Mouse (Mus musculus): Measurements from ENCODE around the gene Smco4.
"Not testable (repeated sequence)": the region's sequence is repeated elsewhere in the genome, so short reads cannot be mapped to it uniquely, and the experiment has no call there.

Gene Smco4

GRCm38 (mm10) chr9:15550461-15550961, 57.3 kb downstream of the Smco4 start:
- DNase-seq: no peak

GRCm38 (mm10) chr9:15551073-15551472, 57.8 kb downstream of the Smco4 start:
- DNase-seq: not testable (repeated sequence)

DNA sequence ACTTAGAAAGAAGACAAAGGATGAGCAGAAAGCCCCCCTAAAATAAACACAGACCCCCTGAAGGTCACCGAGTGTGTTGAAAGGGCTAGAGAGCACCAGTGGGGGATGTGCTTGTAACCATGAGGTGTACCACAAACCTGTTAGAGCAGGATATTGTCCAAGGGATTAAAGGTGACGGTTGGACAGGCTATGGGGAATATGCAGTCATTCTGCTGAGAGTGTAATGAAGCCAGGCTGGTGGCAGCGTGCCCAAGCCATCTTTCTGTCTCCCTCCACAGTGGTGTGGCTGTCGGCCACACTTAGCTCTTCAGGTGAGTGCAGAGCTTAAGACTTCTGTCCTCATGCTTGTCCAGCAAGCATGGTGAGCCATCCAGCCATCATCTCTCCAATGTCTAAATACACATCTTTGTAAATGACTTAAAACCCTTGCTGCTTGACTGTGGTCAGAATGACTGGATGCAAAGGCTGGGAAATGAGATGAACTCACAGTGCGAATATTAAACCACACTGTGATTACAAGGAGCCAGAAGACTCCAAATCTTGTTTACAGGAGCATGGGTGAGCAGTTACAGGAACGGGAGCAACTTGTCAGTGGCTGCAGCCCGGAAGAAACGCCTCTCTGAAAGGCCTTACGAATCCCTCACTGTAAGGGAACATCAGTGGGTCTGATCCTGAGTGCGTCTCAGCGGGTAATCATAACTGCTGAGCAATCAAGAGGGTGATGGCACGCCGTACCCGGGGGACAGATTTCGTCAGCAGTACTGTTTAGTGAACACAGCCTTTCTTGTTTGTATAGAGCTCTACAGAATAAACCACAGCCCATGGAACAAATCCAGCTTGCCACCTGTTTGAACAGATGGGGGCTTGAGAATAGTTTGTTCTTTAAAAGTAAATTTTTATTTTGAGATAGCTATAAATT, 59.0 kb downstream of the Smco4 start:
- peak; percentile 50 to 60 for DNase-seq

- DNase-seq: no peak
These were observed 60.1 kb downstream of the Smco4 start for GRCm38 (mm10) chr9:15553322-15553721.

DNA sequence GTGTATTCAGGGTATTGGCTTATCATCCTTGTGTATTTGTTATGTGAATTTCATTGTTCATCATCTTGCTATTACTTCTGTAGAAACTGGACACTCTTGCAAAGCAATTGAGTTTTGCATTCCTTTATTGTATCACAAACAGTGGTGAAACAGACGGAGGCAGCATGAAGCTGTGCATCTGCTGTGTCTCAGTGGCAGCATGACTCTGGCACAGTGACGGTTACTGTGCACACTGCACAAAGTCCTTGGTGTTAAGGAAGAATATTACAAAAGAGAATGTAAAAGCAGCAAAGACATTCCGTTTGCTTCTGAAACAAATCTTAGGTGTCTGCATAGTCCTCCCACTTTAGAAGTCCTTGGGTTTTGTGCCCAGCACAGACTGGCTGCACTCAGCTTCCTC, 67.2 kb downstream of the Smco4 start:
- DNase-seq: no peak

DNA sequence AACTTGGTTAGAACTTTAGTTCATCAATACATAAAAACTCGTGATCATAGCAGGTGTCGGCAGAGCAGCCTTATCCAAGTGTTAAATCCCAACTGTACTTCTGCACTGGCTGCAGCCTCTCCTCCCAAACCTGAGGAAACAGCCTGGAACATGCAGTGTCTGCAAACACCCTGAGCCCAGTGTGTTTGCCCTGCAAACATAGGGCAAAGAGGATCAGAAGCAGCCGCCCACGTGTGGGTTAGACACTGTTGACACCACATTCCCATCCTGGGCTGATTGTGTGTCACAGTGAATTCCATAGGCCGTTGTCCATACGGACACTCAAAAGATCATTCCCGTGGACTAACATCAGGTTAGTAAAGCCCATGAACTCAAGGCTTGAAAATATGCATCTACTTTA, 69.1 kb downstream of the Smco4 start:
- no peak for DNase-seq

GRCm38 (mm10) chr9:15574750-15575454, 81.7 kb downstream of the Smco4 start:
- no peak for DNase-seq

- no peak for DNase-seq
These were observed 85.2 kb downstream of the Smco4 start for GRCm38 (mm10) chr9:15578427-15578826.

- DNase-seq: no peak
These were observed 85.7 kb downstream of the Smco4 start for GRCm38 (mm10) chr9:15578946-15579345.

GRCm38 (mm10) chr9:15580176-15580575, 86.9 kb downstream of the Smco4 start:
- DNase-seq: no peak

GRCm38 (mm10) chr9:15582026-15582425, 88.8 kb downstream of the Smco4 start:
- no peak for DNase-seq

DNA sequence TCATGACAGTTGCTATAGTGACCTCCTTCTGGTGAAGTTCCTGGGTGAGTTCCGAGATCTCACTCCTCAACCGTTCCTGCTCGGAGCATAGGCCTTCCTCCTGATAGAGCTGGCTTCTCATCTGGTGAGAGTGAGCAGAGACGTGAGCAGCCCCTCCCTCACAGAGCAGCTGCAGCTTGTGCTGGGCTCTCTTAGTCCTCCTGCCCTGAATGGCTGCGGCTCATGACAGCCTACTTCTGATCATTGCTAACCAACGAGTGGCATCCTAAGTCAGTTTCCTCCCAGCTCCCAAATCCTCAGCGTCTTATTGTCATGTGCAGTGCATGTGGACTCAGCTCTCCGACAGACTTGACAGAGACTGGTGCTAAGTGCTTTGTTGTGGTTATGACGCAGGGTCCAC, 91.0 kb downstream of the Smco4 start:
- DNase-seq: no peak

DNA sequence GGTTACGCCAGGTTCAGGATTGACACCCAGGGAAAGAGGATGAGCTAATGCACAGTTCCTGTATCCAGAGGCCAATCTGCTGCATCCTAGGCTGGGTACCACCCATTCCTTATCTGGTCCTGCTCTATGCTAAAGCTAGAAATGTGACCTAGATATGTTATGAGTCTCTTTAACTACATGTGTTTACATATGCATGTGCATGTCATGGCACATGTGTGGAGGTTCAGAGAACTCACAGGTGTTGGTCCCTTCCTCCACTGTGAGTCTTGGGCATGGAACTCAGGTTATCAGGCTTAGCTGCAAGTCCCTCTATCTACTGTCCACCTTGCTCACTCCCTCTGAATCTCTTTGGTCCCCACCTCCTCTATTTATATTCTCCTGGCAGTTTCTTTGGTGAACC, 92.7 kb downstream of the Smco4 start:
- no peak for DNase-seq

GRCm38 (mm10) chr9:15587157-15587854, 94.1 kb downstream of the Smco4 start:
- no peak for DNase-seq

- DNase-seq: no peak
These were observed 100.9 kb downstream of the Smco4 start for GRCm38 (mm10) chr9:15594148-15594547.
